Mouse (Mus musculus): Measurements from ENCODE around the gene Nfkb2.

- TF ChIP-seq TAL1 (IDR thresholded peaks at IDR 0.05; ENCODE audit: low read length) = no peak
- TF ChIP-seq GATA1 (IDR thresholded peaks at IDR 0.05; ENCODE audit: low read length) = no peak
Measured at GRCm38 (mm10) chr19:46315752-46316610, 11.9 kb downstream of the Nfkb2 start.

Measured in erythroblast, embryonic 14.5 days (primary cell).